8 mouse cellular contexts compared by ENCODE assay signal in genomic region chr3:153723467-153724079, GRCm38 (mm10). TPM values are rescaled to one million over a fixed set of nuclear protein-coding genes. Genes with fewer than 3 reads are reported as not detected.
A peak's percentile ranks its signal among the peaks of the same experiment; 100 is the strongest.
DNase-seq lines count a peak whose midpoint lies in the region; ATAC-seq lines count a peak whose summit lies in the region.

No protein-coding gene starts in this region.

- peak overlapping the region; percentile 85 for H3K4me2 ChIP-seq in kidney, embryonic 15.5 days
- H3K4me2 ChIP-seq in embryonic facial prominence, embryonic 14.5 days (ENCODE audit: low read depth, low read length), result peak overlapping the region; percentile 83
- peak overlapping the region; percentile 90 for H3K4me2 ChIP-seq in intestine, embryonic 14.5 days (ENCODE audit: low read length)
- H3K4me2 ChIP-seq in midbrain, embryonic 15.5 days, result peak overlapping the region; percentile 93

- peaks cover 54% of the 10 kb centered on the region for H3K4me1 ChIP-seq in kidney, embryonic 15.5 days
- peaks cover 34% of the 10 kb centered on the region for H3K4me1 ChIP-seq in embryonic facial prominence, embryonic 14.5 days (ENCODE audit: control insufficient read depth, insufficient read depth, low read length)
- H3K4me1 ChIP-seq in intestine, embryonic 14.5 days (replicated peaks; ENCODE audit: control insufficient read depth, insufficient read depth, low read length), result peaks cover 40% of the 10 kb centered on the region
- peaks cover 29% of the 10 kb centered on the region for H3K4me1 ChIP-seq in midbrain, embryonic 15.5 days

- no peak for DNase-seq in kidney, adult 11 months
- DNase-seq in embryonic facial prominence, embryonic 14.5 days (ENCODE audit: low spot score), result no peak
- no peak for DNase-seq in intestine, embryonic 14.5 days (ENCODE audit: low spot score)
- DNase-seq in adipocyte (ENCODE audit: low spot score), result no peak
- no peak for DNase-seq in spleen, postnatal 10 days (ENCODE audit: low spot score in 2 of 2)
- no peak for DNase-seq in urinary bladder, adult 2 months (ENCODE audit: low spot score)

- no peak for ATAC-seq in kidney, embryonic 15.5 days (replicated peaks; ENCODE audit: low FRiP score)
- no peak for ATAC-seq in embryonic facial prominence, embryonic 14.5 days (ENCODE audit: low read depth)
- ATAC-seq in intestine, embryonic 14.5 days (replicated peaks; ENCODE audit: low FRiP score, low TSS enrichment, low read depth), result no peak
- no peak for ATAC-seq in midbrain, embryonic 15.5 days (replicated peaks)

- H3K4me3 ChIP-seq in kidney, embryonic 15.5 days (replicated peaks), result peak overlapping the region; percentile 85
- peak overlapping the region; percentile 59 for H3K4me3 ChIP-seq in embryonic facial prominence, embryonic 14.5 days (ENCODE audit: low read depth, low read length)
- peak overlapping the region; percentile 80 for H3K4me3 ChIP-seq in intestine, embryonic 14.5 days (ENCODE audit: low read depth, low read length)
- peak overlapping the region; percentile 77; the same call in 1 of the 2 replicates for H3K4me3 ChIP-seq in midbrain, embryonic 15.5 days

- no peaks in the 10 kb centered on the region for H3K36me3 ChIP-seq in kidney, embryonic 15.5 days
- no peaks in the 10 kb centered on the region for H3K36me3 ChIP-seq in embryonic facial prominence, embryonic 14.5 days (ENCODE audit: control insufficient read depth, insufficient read depth, low read length)
- H3K36me3 ChIP-seq in intestine, embryonic 14.5 days (ENCODE audit: control insufficient read depth, insufficient read depth, low read length), result no peaks in the 10 kb centered on the region
- H3K36me3 ChIP-seq in midbrain, embryonic 15.5 days (replicated peaks), result no peaks in the 10 kb centered on the region

- H3K9me3 ChIP-seq in kidney, embryonic 15.5 days (replicated peaks), result no peaks in the 10 kb centered on the region
- no peaks in the 10 kb centered on the region for H3K9me3 ChIP-seq in embryonic facial prominence, embryonic 14.5 days (ENCODE audit: control insufficient read depth, low read length)
- H3K9me3 ChIP-seq in intestine, embryonic 14.5 days (ENCODE audit: control insufficient read depth, low read length), result no peaks in the 10 kb centered on the region
- no peaks in the 10 kb centered on the region for H3K9me3 ChIP-seq in midbrain, embryonic 15.5 days

- H3K27me3 ChIP-seq in kidney, embryonic 15.5 days, result no peaks in the 10 kb centered on the region
- H3K27me3 ChIP-seq in embryonic facial prominence, embryonic 14.5 days (replicated peaks; ENCODE audit: control insufficient read depth, insufficient read depth, low read length), result no peaks in the 10 kb centered on the region
- H3K27me3 ChIP-seq in intestine, embryonic 14.5 days (replicated peaks; ENCODE audit: control insufficient read depth, insufficient read depth, low read length), result no peaks in the 10 kb centered on the region
- H3K27me3 ChIP-seq in midbrain, embryonic 15.5 days (replicated peaks), result 0 out of 2 replicates have a peak, but pooled peaks cover 3% of the 10 kb centered on the region

- peak overlapping the region; percentile 77 for H3K9ac ChIP-seq in kidney, embryonic 15.5 days
- peak overlapping the region; percentile 72 for H3K9ac ChIP-seq in embryonic facial prominence, embryonic 14.5 days (ENCODE audit: low read depth, low read length)
- no peak overlapping the region for H3K9ac ChIP-seq in intestine, embryonic 14.5 days (ENCODE audit: low read length)
- H3K9ac ChIP-seq in midbrain, embryonic 15.5 days, result no peak overlapping the region

- WGBS in kidney, embryonic 15.5 days, result 65% methylated on average over 9 of the region's 9 CpGs
- WGBS in embryonic facial prominence, embryonic 14.5 days, result 66% methylated on average over 9 of the region's 9 CpGs
- 74% methylated on average over 9 of the region's 9 CpGs for WGBS in intestine, embryonic 14.5 days
- WGBS in midbrain, embryonic 15.5 days, result 83% methylated on average over 9 of the region's 9 CpGs

- peak overlapping the region; percentile 87 for H3K27ac ChIP-seq in kidney, embryonic 15.5 days
- H3K27ac ChIP-seq in embryonic facial prominence, embryonic 14.5 days (replicated peaks; ENCODE audit: low read depth, low read length), result no peak overlapping the region
- H3K27ac ChIP-seq in intestine, embryonic 14.5 days (ENCODE audit: low read depth), result no peak overlapping the region
- no peak overlapping the region for H3K27ac ChIP-seq in midbrain, embryonic 15.5 days

RNA-seq across cellular contexts. Expression of gene St6galnac3, which starts 1.4 kb away (rescaled TPM):
- 65.2 and 65.5 TPM in 2 replicates for polyA plus RNA-seq in kidney, embryonic 15.5 days (2015; fragmentation: Nextera tagmentation; extraction: Ambion mirVana)
- polyA plus RNA-seq in embryonic facial prominence, embryonic 14.5 days (2014; fragmentation: Nextera tagmentation; extraction: Ambion mirVana), result 30.6 and 44.1 TPM in 2 replicates
- polyA plus RNA-seq in intestine, embryonic 14.5 days (2014; fragmentation: Nextera tagmentation; extraction: Ambion mirVana), result 45.5 and 59.1 TPM in 2 replicates
- 22.7 and 25.3 TPM in 2 replicates for polyA plus RNA-seq in midbrain, embryonic 15.5 days (2015; fragmentation: Nextera tagmentation; extraction: Ambion mirVana)
- 2.9 and 4.3 TPM in 2 replicates for polyA plus RNA-seq in urinary bladder, adult 2 months (2012; rRNA removed)

Comparison
In these comparisons a context has a peak if more than half of its experiments do, and no peak if none do; other contexts are left out.
1. H3K9ac ChIP-seq: peak in kidney, embryonic 15.5 days (single experiment) and embryonic facial prominence, embryonic 14.5 days (single experiment); none in intestine, embryonic 14.5 days (single experiment) and midbrain, embryonic 15.5 days (single experiment).
2. Peak in every context shown above with its lines, with median percentiles within 50 percentile points of each other: H3K4me2 ChIP-seq and H3K4me3 ChIP-seq.